ENCODE assay signal across 9 mouse cellular contexts in the genomic region with DNA sequence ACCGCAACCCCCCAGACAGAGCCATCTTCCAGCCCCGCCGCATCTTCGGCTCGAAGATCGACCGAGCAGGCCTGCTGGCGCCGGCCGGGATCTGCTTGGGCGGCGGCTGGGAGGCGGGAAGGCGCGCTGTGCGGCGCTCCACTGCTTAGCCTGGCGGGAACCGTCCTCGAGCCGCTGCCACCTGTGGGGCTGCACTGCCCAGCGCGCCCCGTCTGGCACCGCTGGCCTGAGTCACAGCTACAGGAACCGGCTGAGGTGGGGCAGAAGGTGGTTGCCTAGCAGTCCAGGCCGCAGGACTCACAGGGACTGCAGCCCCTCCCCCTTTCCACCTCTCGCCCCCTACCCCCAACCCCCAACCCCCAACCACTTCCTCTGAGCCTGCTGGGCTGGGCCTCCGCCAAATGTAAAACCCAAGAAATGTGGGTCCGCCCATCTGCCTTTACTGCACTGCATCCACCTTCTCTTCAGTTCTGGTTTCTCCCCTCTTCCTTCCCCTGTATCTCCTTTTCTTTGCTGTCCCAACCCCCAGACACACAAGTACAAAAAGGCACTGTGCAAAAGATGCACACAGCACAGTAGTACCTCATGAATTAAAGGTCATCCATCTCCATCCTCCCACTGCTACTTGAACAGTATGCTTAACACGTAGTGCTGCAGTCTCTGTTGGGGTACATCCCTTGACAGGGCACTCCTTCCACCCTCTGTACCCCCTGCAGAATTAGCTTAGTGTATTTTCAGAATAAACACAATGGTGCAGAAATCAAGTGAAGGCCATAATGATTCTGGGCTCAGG. TPM values are rescaled to one million over a fixed set of nuclear protein-coding genes. Genes with fewer than 3 reads are reported as not detected.
DNase-seq lines count a peak whose midpoint lies in the region; ATAC-seq and TF ChIP-seq lines count a peak whose summit lies in the region.
"Had no signal": no experiment of that assay in that cellular context is flagged by ENCODE, and none has a peak within 500 bp of the region (broad histone marks: within the 10 kb centered on the region; RNA-seq: fewer than 3 reads in every experiment).

Zdhhc15 (minus strand) TSS at position 308 of the 793 bp plus-strand sequence.

- TF ChIP-seq EP300 in liver, embryonic 14.5 days (IDR thresholded peaks at IDR 0.05; ENCODE audit: low read depth) = no peak

- peak; percentile 96 for ATAC-seq in forebrain, embryonic 14.5 days
- peak; percentile 93 for ATAC-seq in liver, embryonic 14.5 days (ENCODE audit: insufficient read depth)
- ATAC-seq in neural tube, embryonic 11.5 days (ENCODE audit: insufficient read depth, low FRiP score, low TSS enrichment) = peak; percentile 91
- ATAC-seq in stomach, embryonic 16.5 days (ENCODE audit: insufficient read depth, low FRiP score) = peak; percentile 93

- no peaks in the 10 kb centered on the region for H3K27me3 ChIP-seq in C2C12 (ENCODE audit: control insufficient read depth, insufficient read depth, insufficient read length)
- H3K27me3 ChIP-seq in forebrain, embryonic 14.5 days (replicated peaks; ENCODE audit: control insufficient read depth, insufficient read depth, low read length) = no peaks in the 10 kb centered on the region
- no peaks in the 10 kb centered on the region for H3K27me3 ChIP-seq in liver, embryonic 14.5 days (ENCODE audit: control insufficient read depth, insufficient read depth, low read length)
- H3K27me3 ChIP-seq in neural tube, embryonic 11.5 days (ENCODE audit: control insufficient read depth, insufficient read depth, low read length) = no peaks in the 10 kb centered on the region
- H3K27me3 ChIP-seq in stomach, embryonic 16.5 days (ENCODE audit: control insufficient read depth, insufficient read depth, low read length) = no peaks in the 10 kb centered on the region; the same call in 1 of the 2 replicates

- peak within 1 kb of the TSS; percentile 6 for H3K4me3 ChIP-seq in C2C12 (ENCODE audit: insufficient read depth, poor library complexity, severe bottlenecking)
- peak within 1 kb of the TSS; percentile 43 for H3K4me3 ChIP-seq in forebrain, embryonic 14.5 days (ENCODE audit: low read depth, low read length)
- peak within 1 kb of the TSS; percentile 56 to 77 for H3K4me3 ChIP-seq in liver, embryonic 14.5 days (ENCODE audit: insufficient read depth in 1 of 2, low read depth in 2 of 2, low read length in 2 of 2)
- peak within 1 kb of the TSS; percentile 35 for H3K4me3 ChIP-seq in neural tube, embryonic 11.5 days (ENCODE audit: low read depth, low read length)
- H3K4me3 ChIP-seq in stomach, embryonic 16.5 days (replicated peaks; ENCODE audit: low read length) = peak within 1 kb of the TSS; percentile 57

- no peaks in the 10 kb centered on the region for H3K79me3 ChIP-seq in C2C12 (ENCODE audit: low read depth)

- DNase-seq in brain, embryonic 18.5 days (ENCODE audit: low read depth, low spot score) = peak; percentile 40
- peak; percentile 73 for DNase-seq in forebrain, embryonic 14.5 days (ENCODE audit: low spot score)
- peak; percentile 61 to 62 for DNase-seq in heart, postnatal 10 days
- DNase-seq in kidney, postnatal 36 days = peak; percentile 43 to 69
- peak; percentile 6 to 27 (median 22) for DNase-seq in liver, embryonic 14.5 days (ENCODE audit: low read depth in 3 of 3, low spot score in 3 of 3)
- peak; percentile 77 for DNase-seq in neural tube, embryonic 11.5 days (ENCODE audit: low spot score)

- no peaks in the 10 kb centered on the region for H3K79me2 ChIP-seq in C2C12 (ENCODE audit: control insufficient read depth, insufficient read depth)

- H3K27ac ChIP-seq in forebrain, embryonic 14.5 days (ENCODE audit: low read depth, low read length) = peak within 1 kb of the TSS; percentile 48; the same call in 1 of the 2 replicates
- no peak within 1 kb of the TSS; the same call in 1 of the 2 replicates for H3K27ac ChIP-seq in liver, embryonic 14.5 days
- no peak within 1 kb of the TSS for H3K27ac ChIP-seq in neural tube, embryonic 11.5 days (ENCODE audit: low read depth, low read length)
- H3K27ac ChIP-seq in stomach, embryonic 16.5 days (ENCODE audit: low read length) = peak within 1 kb of the TSS; percentile 47

- no peak within 1 kb of the TSS for H3ac ChIP-seq in C2C12 (ENCODE audit: control insufficient read depth, insufficient read length, low read depth)

- no peak for TF ChIP-seq CTCF in C2C12 (IDR thresholded peaks at IDR 0.05; ENCODE audit: control insufficient read depth, insufficient read depth, insufficient read length)
- no peak for TF ChIP-seq CTCF in liver, embryonic 14.5 days (IDR thresholded peaks at IDR 0.05; ENCODE audit: low read depth)

- H3K9me3 ChIP-seq in forebrain, embryonic 14.5 days (replicated peaks; ENCODE audit: control insufficient read depth, low read length) = no peaks in the 10 kb centered on the region
- no peaks in the 10 kb centered on the region for H3K9me3 ChIP-seq in liver, embryonic 14.5 days (ENCODE audit: control insufficient read depth, low read length)
- H3K9me3 ChIP-seq in neural tube, embryonic 11.5 days (ENCODE audit: control insufficient read depth, low read length) = no peaks in the 10 kb centered on the region
- H3K9me3 ChIP-seq in stomach, embryonic 16.5 days (replicated peaks; ENCODE audit: control insufficient read depth, low read length) = no peaks in the 10 kb centered on the region
- H3K9me3 ChIP-seq: G1E had no signal

- WGBS in forebrain, embryonic 14.5 days = 32% methylated on average over 30 of the region's 31 CpGs
- WGBS in liver, embryonic 14.5 days (ENCODE audit: insufficient replicate concordance) = 19% methylated on average over 22 of the region's 31 CpGs
- 19% methylated on average over 14 of the region's 31 CpGs for WGBS in neural tube, embryonic 11.5 days
- WGBS in stomach, embryonic 16.5 days = 8% methylated on average over 27 of the region's 31 CpGs

- intact Hi-C loops in heart, postnatal 10 days (cut with DNase I) = no loop called here

- H3K9ac ChIP-seq in forebrain, embryonic 14.5 days (ENCODE audit: low read length) = peak within 1 kb of the TSS; percentile 65
- peak within 1 kb of the TSS; percentile 73 for H3K9ac ChIP-seq in liver, embryonic 14.5 days (replicated peaks)
- peak within 1 kb of the TSS; percentile 57 for H3K9ac ChIP-seq in neural tube, embryonic 11.5 days (ENCODE audit: low read length)
- peak within 1 kb of the TSS; percentile 71 for H3K9ac ChIP-seq in stomach, embryonic 16.5 days (ENCODE audit: low read length)

- no peaks in the 10 kb centered on the region for H3K36me3 ChIP-seq in C2C12 (ENCODE audit: control insufficient read depth, insufficient read depth)
- H3K36me3 ChIP-seq in forebrain, embryonic 14.5 days (ENCODE audit: control insufficient read depth, insufficient read depth, low read length) = no peaks in the 10 kb centered on the region
- no peaks in the 10 kb centered on the region for H3K36me3 ChIP-seq in liver, embryonic 14.5 days (replicated peaks; ENCODE audit: control insufficient read depth, insufficient read depth, low read depth)
- H3K36me3 ChIP-seq in neural tube, embryonic 11.5 days (ENCODE audit: control insufficient read depth, insufficient read depth, low read length) = no peaks in the 10 kb centered on the region
- H3K36me3 ChIP-seq in stomach, embryonic 16.5 days (ENCODE audit: control insufficient read depth, insufficient read depth, low read length) = no peaks in the 10 kb centered on the region
- H3K36me3 ChIP-seq: G1E had no signal

- peak within 1 kb of the TSS; percentile 50 for H3K4me2 ChIP-seq in forebrain, embryonic 14.5 days (ENCODE audit: low read length)
- peak within 1 kb of the TSS; percentile 72 for H3K4me2 ChIP-seq in liver, embryonic 14.5 days (ENCODE audit: low read depth)
- peak within 1 kb of the TSS; percentile 50 for H3K4me2 ChIP-seq in neural tube, embryonic 11.5 days (ENCODE audit: low read depth)
- peak within 1 kb of the TSS; percentile 61 for H3K4me2 ChIP-seq in stomach, embryonic 16.5 days (ENCODE audit: low read depth, low read length)

- H3K4me1 ChIP-seq in forebrain, embryonic 14.5 days (ENCODE audit: control insufficient read depth, insufficient read depth, low read length) = no peaks in the 10 kb centered on the region
- H3K4me1 ChIP-seq in liver, embryonic 14.5 days (replicated peaks; ENCODE audit: control insufficient read depth in 2 of 2, insufficient read depth in 2 of 2, low read length in 1 of 2) = peaks cover 0 to 6% of the 10 kb centered on the region in 2 experiments; a peak in 2 of 4 replicates
- no peaks in the 10 kb centered on the region for H3K4me1 ChIP-seq in neural tube, embryonic 11.5 days (ENCODE audit: control insufficient read depth, insufficient read depth, low read length)
- no peaks in the 10 kb centered on the region for H3K4me1 ChIP-seq in stomach, embryonic 16.5 days (ENCODE audit: control insufficient read depth, insufficient read depth, low read length)

TF ChIP-seq in C2C12, 6 proteins besides CTCF, POLR2A, EP300 and RAD21:
- TF ChIP-seq USF1 (IDR thresholded peaks at IDR 0.05; ENCODE audit: low read depth) (no peak), FOSL1 (IDR thresholded peaks at IDR 0.05; ENCODE audit: insufficient read depth, low read length, poor library complexity, severe bottlenecking) (no peak), MYOD1 (IDR thresholded peaks at IDR 0.05; ENCODE audit: control insufficient read depth, insufficient read length, low read depth) (no peak), CEBPB (IDR thresholded peaks at IDR 0.05; ENCODE audit: low read depth) (no peak), MYOG (IDR thresholded peaks at IDR 0.05; ENCODE audit: control insufficient read depth, extremely low read depth, insufficient read length) (no peak), MAX (IDR thresholded peaks at IDR 0.05) (no peak)

RNA-seq across cellular contexts. Expression of gene Zdhhc15, which starts in this region (rescaled TPM):
- polyA plus RNA-seq in C2C12 (2012; fragmentation: generic; extraction: Trizol) = 0.57 TPM
- 4.5 and 5.0 TPM in 2 replicates for polyA plus RNA-seq in forebrain, embryonic 14.5 days (2014; fragmentation: Nextera tagmentation; extraction: Ambion mirVana)
- total RNA-seq in heart, postnatal 10 days (2021) = 1 to 10 TPM; 3.1 to 3.6 TPM
- polyA plus RNA-seq in liver, embryonic 14.5 days (2012; rRNA removed) = 0.54 and 0.97 TPM in 2 replicates
- 2.0 and 2.2 TPM in 2 replicates for polyA plus RNA-seq in liver, embryonic 14.5 days (2014; fragmentation: Nextera tagmentation; extraction: Ambion mirVana)
- 13.5 and 14.1 TPM in 2 replicates for polyA plus RNA-seq in neural tube, embryonic 11.5 days (2014; fragmentation: Nextera tagmentation; extraction: Ambion mirVana)
- polyA plus RNA-seq in stomach, embryonic 16.5 days (2015; fragmentation: Nextera tagmentation; extraction: Ambion mirVana) = 8.1 TPM in 2 replicates
- total RNA-seq: G1E had no signal
- polyA plus RNA-seq: G1E had no signal

Comparison
In these comparisons a context has a peak if more than half of its experiments do, and no peak if none do; other contexts are left out.
1. H3K4me3 ChIP-seq: peak in every context shown above with its lines; median percentile 66 in liver, embryonic 14.5 days; 57 in stomach, embryonic 16.5 days; 43 in forebrain, embryonic 14.5 days; 35 in neural tube, embryonic 11.5 days; 6 in C2C12.
2. DNase-seq: peak in every context shown above with its lines; median percentile 77 in neural tube, embryonic 11.5 days; 73 in forebrain, embryonic 14.5 days; 62 in heart, postnatal 10 days; 56 in kidney, postnatal 36 days; 40 in brain, embryonic 18.5 days; 22 in liver, embryonic 14.5 days.
3. H3K27ac ChIP-seq: peak in forebrain, embryonic 14.5 days (single experiment) and stomach, embryonic 16.5 days (single experiment); none in liver, embryonic 14.5 days (single experiment) and neural tube, embryonic 11.5 days (single experiment).
4. Peak in every context shown above with its lines, with median percentiles within 50 percentile points of each other: ATAC-seq, H3K4me2 ChIP-seq and H3K9ac ChIP-seq.